Mouse (Mus musculus): ENCODE measurements around the gene Epha3.
A peak's percentile ranks its signal among the peaks of the same experiment; 100 is the strongest.

The Epha3 gene

DNA sequence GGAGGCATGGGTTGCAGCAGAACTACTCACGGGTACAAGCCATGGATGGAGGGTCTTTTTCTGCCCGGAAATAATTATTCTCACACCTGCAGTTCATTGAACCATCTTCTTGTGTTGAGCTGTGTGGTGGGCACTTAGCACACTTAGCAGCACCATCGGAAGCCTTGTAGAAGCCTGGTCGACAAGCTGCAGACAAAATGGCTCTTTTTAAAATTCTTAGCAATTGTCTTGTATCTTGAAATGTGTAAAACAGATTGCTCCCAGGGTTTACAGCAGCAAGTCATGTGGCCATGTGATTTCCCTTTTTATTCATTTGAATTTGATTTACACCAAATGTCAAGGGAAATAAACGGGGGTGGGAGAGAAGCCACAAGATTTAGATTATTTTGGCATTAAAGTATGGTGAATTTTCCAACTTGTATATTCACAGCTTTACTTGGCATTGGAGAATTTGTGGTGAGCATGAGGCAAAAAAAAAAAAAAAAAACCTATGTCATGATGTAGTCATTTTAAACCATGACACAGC is 210.5 kb downstream of the Epha3 start:
- DNase-seq = no peak

DNA sequence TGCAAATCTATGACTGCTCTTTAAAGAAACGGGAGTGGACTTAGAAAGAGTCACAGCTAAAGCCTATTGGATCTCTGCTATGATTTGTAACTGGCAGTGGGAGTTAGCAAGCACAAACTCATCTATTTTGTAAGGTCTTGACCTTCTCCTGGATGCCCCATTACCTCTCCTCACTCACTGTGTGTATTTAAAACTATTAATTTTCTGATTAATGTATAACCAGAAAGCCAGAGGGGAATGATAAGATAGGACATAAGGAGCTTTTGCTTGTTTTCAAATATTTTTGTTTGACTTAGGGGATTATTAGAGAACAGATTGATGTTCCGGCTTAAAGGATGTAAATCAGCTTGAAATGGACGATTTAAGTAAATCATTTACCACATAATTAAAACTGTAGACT is 213.2 kb downstream of the Epha3 start:
- DNase-seq = no peak

DNA sequence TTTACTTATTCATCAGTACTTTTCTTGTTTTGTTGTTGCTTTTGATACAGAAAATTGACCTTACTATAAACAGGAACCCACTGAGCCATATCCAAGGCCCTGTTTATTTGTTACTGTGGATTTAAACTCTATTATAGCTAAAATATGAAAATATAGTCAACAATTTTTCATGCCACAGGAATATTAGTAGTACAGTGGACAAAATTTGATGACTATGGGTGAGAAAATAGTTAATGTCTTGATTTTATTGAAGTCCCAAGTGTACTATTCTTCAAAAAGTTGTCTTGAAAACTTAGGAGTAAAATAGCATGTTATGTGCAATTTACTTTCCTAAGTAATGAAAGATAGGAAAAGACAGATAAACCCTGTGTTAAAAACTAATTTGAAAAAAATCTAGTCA is 217.4 kb downstream of the Epha3 start:
- no peak for DNase-seq

DNA sequence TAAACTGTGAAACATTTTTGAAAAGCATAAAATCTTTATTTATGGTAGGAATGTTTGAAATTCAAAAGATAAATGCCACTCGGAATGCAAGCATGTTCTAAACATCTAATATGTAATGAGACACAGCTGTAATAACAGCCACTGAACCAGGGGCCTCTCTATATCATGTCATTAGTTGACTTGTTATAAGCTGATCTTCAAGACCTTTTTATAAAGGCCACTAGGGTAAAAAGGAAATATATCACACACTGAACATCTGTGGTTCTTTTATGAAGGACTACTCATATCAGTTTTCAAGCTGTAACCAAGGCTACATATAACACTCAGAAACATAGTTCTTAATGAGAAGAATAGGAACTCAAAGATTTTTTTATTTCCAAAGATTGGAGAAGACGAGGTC is 221.3 kb downstream of the Epha3 start:
- DNase-seq = no peak

DNA sequence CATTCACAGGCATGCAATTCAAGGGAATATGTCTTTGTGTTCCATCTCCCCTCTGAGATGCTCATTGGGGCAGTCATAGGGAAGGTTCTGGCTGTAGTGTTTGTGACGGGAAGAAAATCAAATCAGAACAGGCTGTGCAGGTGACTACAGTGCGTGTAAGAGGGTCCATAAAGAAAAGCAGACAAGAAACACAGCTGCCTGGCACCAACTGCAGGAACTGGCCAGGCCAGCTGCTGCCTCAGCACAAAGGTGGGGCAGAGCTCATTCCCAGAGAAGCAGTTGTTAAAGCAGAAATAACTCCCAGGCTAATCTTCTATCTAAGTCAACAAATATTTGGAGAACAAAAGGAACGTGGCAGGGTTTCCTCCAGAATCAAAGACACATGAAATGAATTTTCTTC is 222.4 kb downstream of the Epha3 start:
- DNase-seq = no peak

DNA sequence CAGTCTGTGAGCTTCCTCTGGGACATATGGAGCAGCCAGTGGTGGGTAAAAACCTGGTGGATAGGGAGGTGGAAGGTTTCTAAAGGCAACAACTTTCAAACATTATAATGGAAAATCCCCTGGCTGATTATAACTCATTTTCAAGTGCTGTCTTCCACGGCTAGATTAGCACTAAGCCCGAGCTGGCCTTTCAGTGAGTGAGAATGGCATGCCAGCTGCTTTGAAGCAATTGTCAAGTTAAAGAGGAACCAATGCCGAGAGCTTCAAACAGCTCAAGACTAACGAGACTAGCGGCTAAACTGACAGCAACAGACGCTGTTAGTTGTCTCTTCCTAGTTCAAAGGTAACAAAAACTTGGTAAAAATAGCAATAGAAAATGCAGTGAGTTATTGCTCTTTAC is 225.3 kb downstream of the Epha3 start:
- no peak for DNase-seq

DNA sequence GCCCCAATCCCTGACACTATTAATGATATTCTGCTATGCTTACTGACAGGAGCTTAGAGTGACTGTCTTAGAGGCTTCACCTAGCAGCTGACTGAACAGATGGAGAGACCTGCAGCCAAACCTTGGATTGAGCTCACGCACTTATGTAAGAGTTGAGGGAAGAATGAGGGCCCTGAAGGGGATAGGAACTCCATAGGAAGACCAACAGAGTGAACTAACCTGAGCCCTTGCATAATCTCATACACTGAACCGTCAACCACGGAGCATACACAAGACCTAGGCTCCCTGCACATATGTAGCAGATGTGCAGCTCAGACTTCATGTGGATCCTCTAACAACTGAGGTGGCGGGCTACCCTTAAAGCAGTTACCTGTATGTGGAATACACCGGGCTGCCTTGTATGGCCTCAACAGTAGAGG is 230.2 kb downstream of the Epha3 start:
- DNase-seq = peak; percentile 44 to 50

DNA sequence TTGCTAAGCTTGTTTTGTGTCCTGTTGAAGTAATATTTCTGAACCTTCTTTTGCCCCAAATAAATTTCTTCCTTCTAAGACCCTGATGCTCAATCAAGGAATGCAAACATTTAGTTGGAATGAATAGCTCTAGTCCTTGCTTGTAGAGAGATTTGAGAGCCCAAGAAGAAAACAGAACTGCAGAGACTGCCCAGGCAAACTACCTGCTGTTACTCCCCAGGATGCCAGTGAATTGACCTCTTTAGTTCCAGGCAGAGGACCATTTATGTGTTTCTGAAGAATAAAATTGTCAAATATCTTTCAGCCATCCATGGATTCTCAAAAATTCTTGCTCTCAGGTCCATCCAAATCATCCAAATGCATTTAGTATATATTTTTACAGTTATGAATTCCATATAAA is 238.7 kb downstream of the Epha3 start:
- DNase-seq = peak in 1 of 2 experiments; percentile 7

DNA sequence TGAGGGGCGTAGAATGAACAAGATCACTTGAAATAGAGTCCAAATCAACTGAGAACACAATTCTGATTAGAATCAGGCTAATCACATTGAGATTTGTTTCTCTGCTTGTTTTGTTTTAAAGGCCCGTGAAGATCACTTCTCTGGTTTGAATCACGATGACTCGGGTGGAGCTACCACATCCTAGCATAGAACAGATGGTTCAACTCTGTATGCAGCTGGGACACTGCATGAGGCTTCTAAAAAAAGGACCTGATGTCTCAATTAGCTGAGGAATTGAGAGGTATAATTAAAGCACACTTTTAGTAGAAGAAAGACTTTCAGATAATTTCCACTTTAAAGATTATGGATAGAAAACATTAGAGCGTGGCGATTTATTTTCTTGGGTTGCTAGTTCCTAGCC is 242.1 kb downstream of the Epha3 start:
- DNase-seq = peak; percentile 59 to 68

DNA sequence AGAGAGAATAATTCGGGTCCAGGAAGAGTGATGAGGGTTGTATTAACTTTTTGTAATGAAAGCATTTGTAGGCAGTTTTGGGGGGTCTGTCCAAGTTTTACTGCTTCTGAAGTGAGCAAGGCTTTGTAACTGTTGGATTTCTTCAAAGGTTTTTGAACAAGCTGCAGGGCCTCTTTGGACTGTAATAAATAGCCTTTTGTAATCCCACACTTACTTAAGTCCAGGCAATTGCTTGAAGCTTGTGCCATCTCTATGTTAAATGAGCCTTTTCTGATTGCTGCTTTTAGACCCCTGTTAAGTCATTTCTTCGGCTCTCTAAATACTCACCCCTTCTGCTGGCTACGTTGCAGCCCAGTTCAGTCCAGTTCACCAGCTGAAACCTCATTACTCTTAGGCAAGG is 248.6 kb downstream of the Epha3 start:
- no peak for DNase-seq

DNA sequence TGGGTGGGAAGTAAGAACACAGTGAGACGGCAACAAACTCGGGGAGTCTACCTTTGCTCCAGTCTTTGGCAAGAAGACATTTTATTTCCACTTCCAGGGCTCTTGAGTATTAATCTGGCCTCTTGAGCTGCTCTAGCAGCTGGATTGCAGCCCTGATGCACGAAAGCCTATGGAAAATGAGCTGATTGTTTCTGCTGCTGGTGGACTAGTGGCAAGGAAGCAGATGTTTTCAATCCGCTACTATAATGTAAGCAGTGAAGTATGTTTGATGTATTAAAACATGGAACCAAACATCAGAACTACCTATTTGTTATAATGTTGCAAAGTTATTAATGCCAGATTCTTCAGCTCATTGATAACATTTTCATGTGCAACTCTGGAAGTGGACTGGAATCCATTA is 251.0 kb downstream of the Epha3 start:
- no peak for DNase-seq

DNA sequence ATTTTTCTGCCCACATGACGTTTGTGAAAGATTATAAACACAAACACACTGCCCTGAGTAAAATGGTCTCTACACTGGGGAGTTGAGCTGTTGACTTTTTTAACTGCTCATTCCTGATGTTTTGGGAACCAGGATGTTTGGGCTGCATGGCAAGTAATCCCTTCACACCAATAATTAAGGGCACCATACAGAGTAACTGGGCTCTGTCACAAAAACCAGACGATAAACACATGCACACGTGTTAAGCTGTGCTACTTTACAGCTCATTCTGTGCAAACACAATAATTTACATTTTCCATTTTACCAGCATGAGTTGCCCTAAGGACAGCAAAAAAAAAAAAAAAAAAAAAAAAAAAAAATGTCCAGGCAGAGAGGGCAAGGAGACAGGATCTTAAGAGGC is 263.7 kb downstream of the Epha3 start:
- DNase-seq = no peak

DNA sequence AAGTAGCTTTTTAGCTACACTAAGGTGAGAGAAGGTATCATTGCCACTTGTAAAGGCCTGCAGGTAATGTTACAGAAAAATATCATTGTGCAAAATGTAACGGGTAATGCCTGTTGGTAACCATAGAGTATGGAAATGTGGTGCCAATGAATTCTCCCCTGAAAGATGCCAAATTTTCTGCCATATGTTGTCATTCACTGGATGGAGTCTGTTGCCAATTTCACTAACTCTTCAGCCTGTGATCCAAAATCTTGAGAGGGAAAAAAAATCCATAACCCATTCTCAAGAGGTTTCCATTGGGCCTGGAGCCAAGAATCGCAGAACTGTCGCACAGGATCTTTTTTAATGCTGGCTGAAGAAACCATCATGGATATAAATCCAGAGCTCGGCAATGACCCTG is 269.3 kb downstream of the Epha3 start:
- DNase-seq = peak; percentile 54 to 66

DNA sequence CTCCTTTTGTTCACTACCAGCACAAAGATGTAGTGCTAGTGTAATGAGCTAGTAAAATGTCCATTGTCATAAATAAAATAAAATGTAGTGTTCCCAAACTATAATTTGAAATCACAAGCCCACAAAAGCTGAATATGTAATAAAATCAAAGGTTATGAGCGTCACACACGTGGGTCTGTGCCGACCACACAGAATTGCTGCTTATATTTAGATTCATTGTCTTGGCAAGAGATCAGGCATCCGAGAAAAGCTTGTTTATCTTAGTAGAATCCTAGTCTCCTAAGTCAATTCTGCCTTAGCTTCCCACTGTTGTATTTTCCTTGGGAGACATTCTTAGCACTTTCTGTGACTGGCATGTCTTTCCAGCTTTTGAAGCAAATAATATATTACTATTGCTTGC is 294.2 kb downstream of the Epha3 start:
- DNase-seq = no peak

DNA sequence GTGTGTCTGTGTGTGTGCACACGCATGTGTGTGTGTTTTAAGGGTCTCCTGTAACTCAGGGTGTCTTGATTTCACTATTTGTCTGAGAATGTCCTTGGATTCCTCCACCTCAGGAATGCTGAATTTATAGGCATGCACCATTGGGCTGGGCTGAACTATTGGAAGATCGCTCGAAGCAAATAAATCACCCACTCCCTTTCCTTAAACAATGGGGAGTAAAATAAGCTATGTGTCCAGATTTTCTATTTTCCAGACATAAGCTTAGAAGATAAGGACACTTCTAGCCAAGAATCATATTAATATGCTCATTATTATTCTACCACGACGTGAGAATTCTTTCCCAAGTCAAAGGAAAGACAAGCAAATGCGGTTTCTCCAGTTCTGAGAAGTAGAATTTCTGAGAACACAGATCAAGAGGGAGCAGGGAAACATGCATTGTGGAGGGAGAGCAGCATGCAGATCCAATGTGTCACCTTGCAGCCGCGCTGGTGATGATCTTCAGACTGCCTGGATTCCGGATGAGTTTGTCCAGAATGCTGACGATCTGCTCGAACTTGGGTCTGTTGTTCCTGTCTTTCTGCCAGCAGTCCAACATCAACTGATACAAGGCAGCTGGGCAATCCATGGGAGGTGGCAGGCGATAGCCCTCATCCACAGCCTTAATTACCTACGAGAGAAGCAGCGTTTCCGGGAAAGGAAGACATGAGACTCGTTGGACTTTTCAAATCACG is 297.7 kb downstream of the Epha3 start:
- peak; percentile 84 to 88 for DNase-seq

DNA sequence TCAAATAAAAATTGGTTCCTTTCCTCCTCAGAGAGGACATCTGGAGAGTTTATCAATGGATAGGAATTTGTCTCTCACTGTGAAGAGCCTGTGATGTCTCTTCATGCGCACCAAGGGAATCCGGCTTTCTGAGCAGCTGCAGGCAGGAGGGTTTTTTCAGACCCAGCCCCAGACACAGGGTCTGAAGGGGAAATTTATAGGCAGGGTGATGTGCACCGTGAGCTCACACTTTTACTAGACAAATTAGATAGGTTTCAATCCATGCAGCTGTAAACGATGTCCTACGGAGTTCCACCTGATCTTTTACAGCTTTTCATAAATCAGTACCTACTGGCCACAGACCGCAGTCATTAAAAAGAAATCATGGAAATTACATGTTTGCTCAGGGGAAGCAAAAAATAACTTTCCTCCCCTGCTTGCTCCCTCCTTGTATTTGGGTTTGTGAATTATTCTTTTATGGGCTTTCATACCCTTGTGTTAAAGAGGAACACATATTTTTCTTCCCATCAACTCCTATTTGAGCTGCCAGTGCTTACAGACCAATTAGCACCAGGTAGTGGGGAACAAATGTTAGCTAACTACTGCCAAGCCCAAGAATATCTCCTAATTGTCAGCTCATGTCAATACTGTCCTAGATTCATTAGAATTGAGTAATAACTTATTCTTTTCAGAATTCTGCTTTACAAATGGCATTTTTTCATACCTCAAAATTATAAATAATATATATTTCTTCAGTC is 307.4 kb downstream of the Epha3 start:
- peak; percentile 15 to 30 for DNase-seq

DNA sequence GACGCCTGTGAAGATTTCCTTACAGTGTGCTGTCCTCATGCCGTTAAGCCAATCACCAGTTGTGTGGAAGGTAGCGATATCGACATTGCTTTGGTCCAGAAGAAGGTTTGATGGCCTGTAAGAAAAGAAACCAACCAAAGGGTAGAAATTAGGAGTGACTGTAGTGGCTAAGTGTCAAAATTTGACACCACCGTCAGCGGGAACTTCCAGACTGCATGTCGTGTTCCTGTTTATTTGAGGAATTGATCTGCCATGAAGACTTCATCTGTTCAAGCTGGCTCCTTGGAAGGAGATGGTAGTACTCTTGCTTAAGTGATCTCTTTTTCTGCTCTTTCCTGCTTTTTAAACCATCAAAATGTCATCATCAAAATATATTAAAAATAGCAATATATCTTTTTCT is 311.4 kb downstream of the Epha3 start:
- DNase-seq = peak; percentile 70 to 75

DNA sequence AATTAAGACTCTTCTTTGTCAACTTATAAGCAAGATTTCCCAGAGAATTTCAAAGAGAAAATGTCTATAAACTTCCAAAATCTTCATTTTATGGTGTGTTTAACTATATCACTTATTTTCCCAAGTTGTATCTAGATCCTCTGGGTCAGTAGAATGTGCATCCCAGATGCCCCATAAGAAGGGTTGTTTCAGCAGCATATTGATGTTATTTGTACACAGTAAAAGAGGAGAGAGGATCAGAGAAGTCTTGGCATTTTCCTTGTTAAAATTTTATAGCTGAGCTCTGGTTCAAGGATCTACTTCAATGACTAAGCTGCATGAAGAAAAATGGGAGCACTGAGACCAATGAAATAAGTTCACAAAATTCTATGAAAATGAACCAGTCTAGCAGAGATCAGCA is 324.5 kb downstream of the Epha3 start:
- no peak for DNase-seq

DNA sequence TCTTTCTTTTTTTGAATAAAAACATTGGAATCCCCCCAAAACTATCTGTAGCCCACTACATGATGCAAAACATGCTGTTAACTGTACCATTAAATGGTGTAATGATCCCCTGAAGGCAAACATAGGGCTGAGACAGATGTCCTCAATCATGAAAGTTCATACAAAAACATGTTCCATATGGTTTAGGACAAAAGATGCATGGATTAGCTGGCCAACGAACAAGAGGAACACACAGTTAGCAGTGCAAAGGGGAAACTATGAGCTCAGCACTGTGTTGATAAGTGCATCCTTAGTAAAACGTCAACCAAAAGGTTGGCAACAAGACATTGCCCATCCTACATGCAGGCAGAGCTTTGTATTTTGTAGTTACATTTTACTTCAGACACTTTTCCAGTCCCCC is 335.2 kb downstream of the Epha3 start:
- no peak for DNase-seq

DNA sequence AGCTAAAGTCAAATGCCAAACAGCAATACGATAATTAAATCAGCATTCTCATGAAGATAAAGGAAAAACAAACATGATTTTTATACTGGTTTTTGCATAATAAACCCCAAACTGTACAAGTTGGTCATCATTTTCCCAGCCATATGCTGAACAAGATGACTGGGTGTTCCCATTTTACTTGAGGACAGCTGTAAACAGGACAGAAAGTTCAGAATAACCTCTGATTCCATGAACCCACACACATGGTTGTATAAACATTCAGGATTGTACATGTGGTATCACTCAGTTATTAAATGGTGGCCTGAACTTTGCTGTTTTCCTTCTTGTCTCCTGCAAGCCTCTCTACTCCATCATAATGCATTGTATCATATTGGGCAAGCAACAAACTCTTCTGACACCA is 346.3 kb downstream of the Epha3 start:
- DNase-seq = no peak

DNA sequence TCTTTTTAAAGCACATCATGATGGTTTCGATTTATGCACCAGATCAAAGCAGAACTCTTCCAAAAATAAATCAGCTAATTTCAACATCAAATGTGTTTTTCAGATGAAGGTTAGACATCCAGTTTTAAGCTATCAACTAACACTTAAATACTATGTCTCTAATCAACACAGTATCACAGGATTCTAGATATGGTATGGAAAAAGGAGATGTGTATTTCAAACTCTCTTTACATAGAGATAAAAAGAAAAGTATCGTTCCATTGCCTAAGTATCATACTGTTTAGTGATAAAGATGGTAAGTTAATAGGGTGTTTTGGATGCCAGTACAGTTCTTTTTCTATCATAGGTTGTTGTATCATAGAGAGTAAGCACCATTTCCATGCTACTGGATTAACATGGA is 353.9 kb downstream of the Epha3 start:
- DNase-seq = no peak

DNA sequence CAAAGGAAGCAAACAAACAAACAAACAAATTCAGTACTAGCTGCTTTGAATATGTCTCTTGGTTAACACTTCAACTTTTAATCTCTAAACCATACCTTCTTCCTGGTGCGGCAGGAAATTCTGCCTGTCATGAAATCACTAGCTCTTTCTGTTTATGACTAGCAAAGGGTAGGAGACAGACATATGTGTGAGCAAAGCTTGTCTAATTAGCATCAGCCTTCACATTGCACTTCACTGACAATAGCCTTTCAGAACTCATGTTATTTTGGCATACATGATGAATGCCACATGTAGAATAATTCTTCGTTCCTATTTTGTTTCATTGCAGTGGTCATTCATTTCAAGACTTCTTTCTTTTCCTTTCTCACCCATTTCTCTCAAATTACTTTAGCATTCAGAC is 357.5 kb downstream of the Epha3 start:
- no peak for DNase-seq

DNA sequence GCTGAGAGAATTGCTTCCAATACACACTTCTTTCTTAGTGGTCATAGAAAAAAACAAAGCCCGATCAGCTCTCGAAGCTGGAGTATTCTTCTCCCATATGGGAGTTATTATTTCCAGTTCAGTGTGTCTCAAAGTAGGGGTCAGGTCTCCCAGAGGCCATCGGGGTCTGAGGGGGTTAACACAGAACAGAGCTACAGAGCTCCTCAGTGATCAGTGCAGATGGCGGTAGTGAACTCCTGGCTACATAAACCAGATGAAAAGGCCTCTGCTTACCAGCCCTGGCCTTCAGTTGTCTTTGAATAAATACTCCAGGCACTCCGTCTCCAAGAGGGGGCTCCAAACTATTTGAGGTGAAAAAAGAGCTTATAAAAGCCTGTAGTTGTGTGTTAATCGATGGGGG is 362.5 kb downstream of the Epha3 start:
- DNase-seq = no peak

DNA sequence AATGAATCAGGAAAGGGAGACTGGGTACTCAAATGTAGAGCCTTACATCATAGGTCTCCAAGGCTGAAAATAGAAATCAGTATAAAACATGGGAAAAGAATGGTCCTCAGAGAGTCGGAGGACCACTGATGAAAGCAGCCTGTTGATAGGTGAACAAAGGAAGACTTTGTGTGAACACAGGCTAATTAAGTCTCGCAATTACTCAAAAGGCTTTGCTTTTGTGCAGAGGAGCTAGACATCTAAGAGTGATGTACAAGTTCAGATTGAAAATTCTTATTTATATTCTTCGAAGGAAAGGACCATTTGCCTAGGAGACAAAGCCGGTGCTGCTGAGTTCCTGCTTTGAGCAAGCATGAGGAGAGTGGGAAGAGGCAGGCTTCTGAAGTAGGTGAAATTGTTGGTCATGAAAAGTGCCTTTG is 363.0 kb downstream of the Epha3 start:
- no peak for DNase-seq

Measured in cerebellum, postnatal 10 days (tissue).